Mouse (Mus musculus) forebrain, postnatal 0 days (tissue): ENCODE data around the gene Rab4a. TPM values are rescaled to one million over a fixed set of nuclear protein-coding genes. Genes with fewer than 3 reads are reported as not detected.
A peak's percentile ranks its signal among the peaks of the same experiment; 100 is the strongest.
"Not testable (repeated sequence)": the region's sequence is repeated elsewhere in the genome, so short reads cannot be mapped to it uniquely, and the experiment has no call there.

ENCODE experiments used
- ATAC-seq: fragments of 200-750 bp; cut with Nextera tagmentation; 2 replicates; pipeline ENCODE4 v1.8.0; 2017; ENCODE audit warnings: mild to moderate bottlenecking, moderate library complexity
- DNase-seq: peaks from one replicate; pipeline ENCODE4 v3.0.0-alpha.2; 2015
- H3K27ac ChIP-seq: fragments of 300-500 bp; sonication (generic); 2 replicates; pipeline ENCODE4 v1.5.1; 2014; ENCODE audit warnings: low read depth, mild to moderate bottlenecking, antibody characterized with exemption, low read length, moderate library complexity, mixed read lengths
- H3K27me3 ChIP-seq: fragments of 300-500 bp; sonication (generic); 2 replicates; pipeline ENCODE4 v1.6.1; 2014; ENCODE audit warnings: mild to moderate bottlenecking, low read length, mixed read lengths; ENCODE audit not compliant: insufficient read depth
- H3K36me3 ChIP-seq: fragments of 300-500 bp; sonication (generic); 2 replicates; pipeline ENCODE4 v1.6.1; 2014; ENCODE audit warnings: mild to moderate bottlenecking, moderate library complexity; ENCODE audit not compliant: insufficient read depth
- H3K4me1 ChIP-seq: fragments of 300-500 bp; sonication (generic); 2 replicates; pipeline ENCODE4 v1.6.1; 2014; ENCODE audit warnings: antibody characterized with exemption; ENCODE audit not compliant: insufficient read depth
- H3K4me2 ChIP-seq: fragments of 300-500 bp; sonication (generic); 2 replicates; pipeline ENCODE4 v1.6.1; 2014; ENCODE audit warnings: low read depth, mild to moderate bottlenecking, moderate library complexity
- H3K4me3 ChIP-seq: fragments of 300-500 bp; sonication (generic); 2 replicates; pipeline ENCODE4 v1.5.1; 2014; ENCODE audit warnings: low read depth, low read length, mixed read lengths
- H3K9ac ChIP-seq: fragments of 300-500 bp; sonication (generic); 2 replicates; pipeline ENCODE4 v1.6.1; 2014; ENCODE audit warnings: mild to moderate bottlenecking
- H3K9me3 ChIP-seq: fragments of 300-500 bp; sonication (generic); 2 replicates; pipeline ENCODE4 v1.6.1; 2016; ENCODE audit warnings: low read length
- CTCF ChIP-seq: sonication (generic); IDR thresholded peaks from 2 replicates; pipeline ENCODE4 v1.5.1; 2016; ENCODE audit warnings: antibody characterized with exemption, control low read depth, low read depth
- WGBS: fragments of 180-500 bp; shearing (Covaris S2); extraction: QIAGEN DNeasy Blood & Tissue Kit; methylation state at CpG from one replicate; pipeline ENCODE4 v1.1.7; 2014; 5-methylcytosine and 5-hydroxymethylcytosine counted together
- polyA plus RNA-seq: library from polyadenylated mRNA; unstranded; fragments of >200 nt; fragmentation: Nextera tagmentation; extraction: Ambion mirVana; gene quantifications from 2 replicates; pipeline ENCODE4 v1.2.1, GENCODE M21; 2015
- total RNA-seq: library from RNA; depleted of rRNA; stranded (reverse); fragments of >200 nt; gene quantifications from 2 replicates; pipeline ENCODE4 v1.2.3, GENCODE M21; 2014

Rab4a gene
- total and polyA plus RNA-seq, 2 experiments from 2014 or later: 70.9 to 113 TPM

GRCm38 (mm10) chr8:123805209-123805717, 522 bp upstream of the Rab4a start:
- no peak for DNase-seq
- Histone ChIP-seq H3K4me1 (peaks cover 19% of the 10 kb centered on the region), H3K9me3 (no peaks in the 10 kb centered on the region), H3K27me3 (no peaks in the 10 kb centered on the region), H3K4me2 (peak overlapping the region; percentile 70), H3K36me3 (no peaks in the 10 kb centered on the region), H3K27ac (peak overlapping the region; percentile 78), H3K4me3 (peak overlapping the region; percentile 63), H3K9ac (peak overlapping the region; percentile 83)
- WGBS: 14% methylated on average over 15 of the region's 15 CpGs
- no peak; the same call in 1 of the 2 replicates for ATAC-seq
- TF ChIP-seq CTCF: no peak

- Histone ChIP-seq H3K27me3 (no peaks in the 10 kb centered on the region), H3K9ac (peak overlapping the region; percentile 83)
- no peak for ATAC-seq
Observed at GRCm38 (mm10) chr8:123806374-123806935, 670 bp downstream of the Rab4a start.

GRCm38 (mm10) chr8:123807024-123807431, 1.2 kb downstream of the Rab4a start:
- Histone ChIP-seq H3K9ac (peak overlapping the region; percentile 83), H3K4me3 (peak overlapping the region; percentile 63), H3K9me3 (no peaks in the 10 kb centered on the region), H3K27me3 (no peaks in the 10 kb centered on the region), H3K27ac (no peak overlapping the region), H3K4me2 (peak overlapping the region; percentile 70), H3K36me3 (no peaks in the 10 kb centered on the region), H3K4me1 (peaks cover 19% of the 10 kb centered on the region)
- TF ChIP-seq CTCF: no peak
- WGBS: 5% methylated on average over 14 of the region's 14 CpGs
- ATAC-seq (peak; percentile 32; the same call in 1 of the 2 replicates), DNase-seq (peak; percentile 42)

More at GRCm38 (mm10) chr8:123806374-123806935, 670 bp downstream of the Rab4a start:
- H3K4me2 ChIP-seq: peak overlapping the region; percentile 70
- no peak for TF ChIP-seq CTCF
- peak overlapping the region; percentile 63 for H3K4me3 ChIP-seq
- peak overlapping the region; percentile 78 for H3K27ac ChIP-seq
- H3K9me3 ChIP-seq: no peaks in the 10 kb centered on the region
- no peak for DNase-seq
- H3K36me3 ChIP-seq: no peaks in the 10 kb centered on the region
- under 1% methylated on average over 12 of the region's 12 CpGs for WGBS
- peaks cover 19% of the 10 kb centered on the region for H3K4me1 ChIP-seq

GRCm38 (mm10) chr8:123807852-123808573, 2.2 kb downstream of the Rab4a start:
- Histone ChIP-seq H3K9me3 (no peaks in the 10 kb centered on the region), H3K4me2 (peak overlapping the region; percentile 70), H3K4me1 (peaks cover 19% of the 10 kb centered on the region), H3K36me3 (no peaks in the 10 kb centered on the region), H3K27me3 (no peaks in the 10 kb centered on the region), H3K27ac (no peak overlapping the region), H3K4me3 (no peak overlapping the region), H3K9ac (no peak overlapping the region)
- WGBS: 68% methylated on average over 6 of the region's 6 CpGs
- ATAC-seq (no peak), DNase-seq (no peak)
- TF ChIP-seq CTCF: no peak

- Histone ChIP-seq H3K4me3 (no peak overlapping the region), H3K9ac (no peak overlapping the region), H3K4me2 (no peak overlapping the region), H3K36me3 (no peaks in the 10 kb centered on the region), H3K9me3 (no peaks in the 10 kb centered on the region), H3K27ac (no peak overlapping the region), H3K4me1 (peaks cover 19% of the 10 kb centered on the region), H3K27me3 (no peaks in the 10 kb centered on the region)
- WGBS: 74% methylated on average over 7 of the region's 7 CpGs
- no peak for DNase-seq
- no peak for ATAC-seq
- TF ChIP-seq CTCF: 0 out of 2 replicates have a peak, but pooled peaks have one; percentile 3
Observed at GRCm38 (mm10) chr8:123808671-123809070, 2.9 kb downstream of the Rab4a start.

- H3K36me3 ChIP-seq: not testable (repeated sequence)
Observed at GRCm38 (mm10) chr8:123809342-123809741, 3.6 kb downstream of the Rab4a start.

GRCm38 (mm10) chr8:123812227-123812626, 6.4 kb downstream of the Rab4a start:
- Histone ChIP-seq H3K27ac (no peak overlapping the region), H3K9ac (no peak overlapping the region), H3K4me2 (no peak overlapping the region), H3K36me3 (peaks cover 7% of the 10 kb centered on the region; the same call in 1 of the 2 replicates), H3K4me1 (peaks cover 12% of the 10 kb centered on the region), H3K27me3 (no peaks in the 10 kb centered on the region), H3K9me3 (no peaks in the 10 kb centered on the region), H3K4me3 (no peak overlapping the region)
- no peak for TF ChIP-seq CTCF
- ATAC-seq (no peak), DNase-seq (no peak)
- WGBS: 90% methylated on average over 5 of the region's 5 CpGs

More at GRCm38 (mm10) chr8:123809342-123809741, 3.6 kb downstream of the Rab4a start:
- not testable (repeated sequence) for H3K27ac ChIP-seq, DNase-seq, H3K9me3 ChIP-seq, H3K4me3 ChIP-seq, H3K27me3 ChIP-seq, H3K9ac ChIP-seq, H3K4me2 ChIP-seq, ATAC-seq
- H3K4me1 ChIP-seq: peaks cover 19% of the 10 kb centered on the region
- WGBS: 84% methylated on average over 4 of the region's 4 CpGs
